Mouse (Mus musculus): ENCODE data around the gene Agrp. TPM values are rescaled to one million over a fixed set of nuclear protein-coding genes. Genes with fewer than 3 reads are reported as not detected.
"Not testable (repeated sequence)": the region's sequence is repeated elsewhere in the genome, so short reads cannot be mapped to it uniquely, and the experiment has no call there.

The Agrp gene
- total RNA-seq, 2 experiments from 2014 or later, result not detected

DNA sequence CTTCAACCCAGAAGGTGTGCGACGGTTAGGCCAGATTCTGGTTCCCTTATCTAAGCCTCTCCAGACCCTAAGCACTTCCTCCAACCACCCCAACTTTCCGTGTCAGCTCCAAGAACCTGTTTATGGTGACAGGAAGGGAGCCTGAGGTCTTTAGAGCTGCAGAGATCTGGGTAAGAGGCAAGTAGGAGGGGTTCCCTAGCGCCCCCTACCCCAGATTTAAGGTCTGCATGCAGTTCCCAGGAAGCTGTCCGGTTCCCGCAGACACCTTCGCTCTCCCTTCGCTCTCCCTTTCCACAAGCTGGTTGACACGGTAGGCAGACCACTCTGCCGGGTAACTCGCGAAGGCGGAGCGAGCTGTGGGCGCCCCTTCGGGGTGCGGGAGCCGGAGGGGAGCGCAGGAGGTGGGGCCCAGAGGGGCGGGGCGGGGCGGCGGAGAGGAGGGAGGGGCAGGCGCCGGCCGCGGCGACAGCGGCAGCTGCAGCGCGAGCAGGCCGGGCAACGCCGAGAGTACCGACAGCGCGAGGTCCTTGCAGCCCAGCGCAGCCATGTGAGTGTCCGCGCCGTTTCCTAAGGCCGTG is 32.3 kb downstream of the Agrp start, which contains the start of gene Ripor1:
TSS of gene Ripor1 (plus strand) at position 452 of the 578 bp plus-strand sequence.
- ATAC-seq (replicated peaks; ENCODE audit: poor library complexity, severe bottlenecking), result peak; percentile 54

GRCm38 (mm10) chr8:105602540-105602939 is 34.7 kb downstream of the Agrp start:
- ATAC-seq (replicated peaks; ENCODE audit: poor library complexity, severe bottlenecking), result not testable (repeated sequence)

DNA sequence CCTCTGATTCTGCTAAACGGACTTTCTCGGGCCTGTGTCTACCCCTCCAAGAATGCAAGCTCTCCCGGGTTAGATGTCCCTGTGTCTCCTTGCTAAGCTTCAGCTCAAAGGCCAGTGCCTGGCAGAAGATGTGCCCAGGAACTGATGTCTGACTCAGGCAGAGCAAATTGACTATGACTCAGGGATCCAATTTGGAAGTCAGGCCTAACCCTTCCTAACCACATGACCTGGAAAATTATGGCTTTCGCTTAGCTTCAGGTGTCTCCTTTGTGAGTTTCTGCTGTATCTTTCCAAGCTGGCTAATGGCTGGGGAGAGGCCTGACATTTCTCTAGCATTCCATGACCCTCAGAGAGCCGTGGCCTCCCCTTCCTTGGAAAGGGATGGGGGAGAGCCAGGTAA is 35.9 kb downstream of the Agrp start:
- ATAC-seq (replicated peaks; ENCODE audit: poor library complexity, severe bottlenecking), result no peak

DNA sequence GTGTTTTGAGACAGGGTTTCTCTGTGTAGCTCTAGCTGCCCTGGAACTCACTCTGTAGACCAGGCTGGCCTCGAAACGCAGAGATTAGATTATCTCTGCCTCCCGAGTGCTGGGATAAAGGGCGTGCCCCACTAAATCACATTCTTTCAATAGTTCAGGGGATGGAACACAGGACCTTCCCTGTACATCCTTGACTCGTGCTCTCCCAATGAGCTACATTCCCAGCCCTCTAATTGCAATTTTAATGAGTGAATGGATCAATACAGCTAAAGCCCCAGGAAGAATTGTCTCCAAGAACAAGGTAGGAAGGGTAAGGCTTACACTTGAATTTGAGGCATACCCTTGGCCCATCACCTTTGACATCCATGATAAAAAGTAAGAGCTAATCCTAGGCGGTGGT is 38.4 kb downstream of the Agrp start:
- no peak for ATAC-seq (replicated peaks; ENCODE audit: poor library complexity, severe bottlenecking)

DNA sequence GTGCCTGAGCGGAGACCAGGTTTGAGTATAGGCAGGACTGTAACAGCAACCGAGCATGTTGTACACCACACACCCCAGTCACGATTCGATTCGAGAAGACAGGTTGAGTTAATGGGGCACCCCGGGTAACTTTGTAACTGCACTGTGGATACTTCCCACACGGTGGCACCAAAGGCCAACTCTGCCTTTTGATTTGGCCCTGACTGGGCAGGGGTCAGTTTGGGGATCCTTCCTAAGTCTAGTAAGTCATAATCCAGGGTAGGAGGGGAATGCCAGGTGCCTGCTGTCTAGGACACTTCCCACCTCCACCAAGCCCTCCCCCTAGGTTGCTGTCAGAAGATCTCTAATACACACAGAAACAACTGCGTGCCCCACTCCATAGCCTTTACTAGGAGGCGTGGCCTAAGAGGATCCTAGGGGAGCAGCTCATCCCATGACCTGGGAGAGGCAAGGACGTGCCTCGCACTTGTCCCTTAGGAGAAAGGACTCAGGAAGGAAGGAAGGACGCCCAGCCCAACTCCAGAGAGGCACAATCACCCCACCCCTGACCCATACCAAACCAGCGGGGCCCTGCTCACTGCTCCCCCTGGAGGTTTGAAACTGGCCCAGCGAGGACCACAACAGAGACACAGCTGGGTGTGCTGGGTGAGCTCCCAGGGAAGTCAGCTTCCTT is 40.7 kb downstream of the Agrp start:
- ATAC-seq (replicated peaks; ENCODE audit: poor library complexity, severe bottlenecking), result peak; percentile 93

- ATAC-seq (replicated peaks; ENCODE audit: poor library complexity, severe bottlenecking), result no peak
Observed at GRCm38 (mm10) chr8:105594451-105595242, 42.5 kb downstream of the Agrp start.

DNA sequence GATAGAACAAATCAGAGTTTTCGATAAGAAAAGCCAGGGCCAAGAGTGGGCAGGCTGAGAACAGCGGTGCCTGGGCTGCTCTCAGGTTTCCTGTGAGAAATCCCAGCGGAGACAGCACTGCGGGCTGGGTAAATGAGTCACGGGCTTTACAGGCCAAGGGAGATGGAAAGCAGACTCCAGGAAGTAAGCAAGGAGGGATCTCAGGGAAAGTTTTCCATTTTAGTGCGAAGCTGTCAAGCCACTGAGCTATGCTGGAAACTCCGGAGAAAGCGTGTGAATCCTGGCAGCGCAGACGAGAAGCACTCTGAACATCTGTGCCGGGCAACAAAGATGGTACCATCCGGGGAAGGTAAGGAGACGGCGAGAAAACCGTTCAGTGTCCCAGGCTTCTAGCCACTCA is 43.3 kb downstream of the Agrp start:
- ATAC-seq (replicated peaks; ENCODE audit: poor library complexity, severe bottlenecking), result no peak

DNA sequence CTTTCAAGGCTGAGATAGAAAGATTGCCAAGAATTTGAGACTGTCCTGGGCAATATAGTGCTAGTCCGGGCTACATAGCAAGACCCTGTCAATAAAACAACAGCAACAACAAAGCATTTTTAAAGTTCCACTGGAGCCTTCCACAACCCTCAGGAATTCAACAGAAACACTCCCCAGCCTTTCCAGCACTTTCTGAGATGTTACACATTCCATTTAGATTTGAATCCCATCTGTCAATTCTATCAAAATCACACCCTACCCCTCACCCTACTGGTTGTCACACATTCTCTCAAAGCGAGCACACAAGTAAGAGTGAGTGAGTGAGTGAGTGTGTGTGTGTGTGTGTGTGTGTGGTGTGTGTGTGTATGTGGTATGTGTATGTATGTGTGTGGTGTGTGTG is 44.8 kb downstream of the Agrp start:
- ATAC-seq (replicated peaks; ENCODE audit: poor library complexity, severe bottlenecking), result no peak

GRCm38 (mm10) chr8:105579719-105580118 is 57.5 kb downstream of the Agrp start:
- ATAC-seq (replicated peaks; ENCODE audit: poor library complexity, severe bottlenecking), result no peak

DNA sequence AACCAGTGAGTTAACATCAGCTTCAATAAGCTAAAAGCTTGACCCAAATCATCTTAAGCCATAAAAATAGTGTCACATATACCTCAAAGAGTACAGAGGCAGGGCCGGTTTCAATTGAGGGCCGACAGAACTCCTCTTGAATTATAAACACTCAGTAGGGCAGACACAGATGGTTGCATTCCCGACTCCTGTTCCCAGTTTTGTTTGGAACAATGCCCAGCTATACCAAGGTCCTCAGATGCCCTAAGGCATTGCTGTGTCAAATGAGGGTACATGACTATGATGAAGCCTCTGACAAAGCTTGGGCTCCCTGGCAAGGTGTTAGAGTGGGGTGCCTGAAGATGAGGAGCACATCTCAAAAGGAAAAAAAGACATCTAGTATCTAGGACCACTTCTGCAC is 61.7 kb downstream of the Agrp start:
- ATAC-seq (replicated peaks; ENCODE audit: poor library complexity, severe bottlenecking), result no peak

GRCm38 (mm10) chr8:105574741-105575140 is 62.5 kb downstream of the Agrp start:
- ATAC-seq (replicated peaks; ENCODE audit: poor library complexity, severe bottlenecking), result no peak

DNA sequence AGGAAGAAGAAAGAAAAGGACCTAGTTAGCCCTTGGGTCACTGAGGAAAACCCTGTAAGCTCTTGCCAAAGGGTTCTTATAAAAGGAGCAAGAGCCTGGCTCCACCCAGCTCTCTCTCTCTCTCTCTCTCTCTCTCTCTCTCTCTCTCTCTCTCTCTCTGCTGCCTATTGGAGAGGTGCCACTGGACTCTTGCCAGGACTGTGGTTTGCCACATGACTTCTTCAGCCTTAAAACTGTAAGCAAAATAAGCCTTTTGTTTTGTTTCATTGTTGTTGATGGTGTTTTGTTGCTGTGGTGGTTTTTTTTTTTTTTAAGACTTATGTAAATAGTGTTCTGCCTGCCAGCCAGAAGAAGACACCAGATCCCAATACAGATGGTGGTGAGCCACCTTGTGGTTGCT is 63.8 kb downstream of the Agrp start:
- peak; percentile 30; the same call in 1 of the 2 replicates for ATAC-seq (replicated peaks; ENCODE audit: poor library complexity, severe bottlenecking)

- no peak for ATAC-seq (replicated peaks; ENCODE audit: poor library complexity, severe bottlenecking)
Observed at GRCm38 (mm10) chr8:105571810-105572209, 65.4 kb downstream of the Agrp start.

- ATAC-seq (replicated peaks; ENCODE audit: poor library complexity, severe bottlenecking), result peak; percentile 43
Observed at GRCm38 (mm10) chr8:105566703-105567595, 70.2 kb downstream of the Agrp start.

GRCm38 (mm10) chr8:105565952-105566702 is 71.1 kb downstream of the Agrp start, which contains the start of gene Atp6v0d1:
TSS of gene Atp6v0d1 (minus strand) at chr8:105566047.
- peak; percentile 81 for ATAC-seq (replicated peaks; ENCODE audit: poor library complexity, severe bottlenecking)

GRCm38 (mm10) chr8:105565401-105565881 is 71.8 kb downstream of the Agrp start:
- ATAC-seq (replicated peaks; ENCODE audit: poor library complexity, severe bottlenecking), result 0 out of 2 replicates have a peak, but pooled peaks have one; percentile 11

DNA sequence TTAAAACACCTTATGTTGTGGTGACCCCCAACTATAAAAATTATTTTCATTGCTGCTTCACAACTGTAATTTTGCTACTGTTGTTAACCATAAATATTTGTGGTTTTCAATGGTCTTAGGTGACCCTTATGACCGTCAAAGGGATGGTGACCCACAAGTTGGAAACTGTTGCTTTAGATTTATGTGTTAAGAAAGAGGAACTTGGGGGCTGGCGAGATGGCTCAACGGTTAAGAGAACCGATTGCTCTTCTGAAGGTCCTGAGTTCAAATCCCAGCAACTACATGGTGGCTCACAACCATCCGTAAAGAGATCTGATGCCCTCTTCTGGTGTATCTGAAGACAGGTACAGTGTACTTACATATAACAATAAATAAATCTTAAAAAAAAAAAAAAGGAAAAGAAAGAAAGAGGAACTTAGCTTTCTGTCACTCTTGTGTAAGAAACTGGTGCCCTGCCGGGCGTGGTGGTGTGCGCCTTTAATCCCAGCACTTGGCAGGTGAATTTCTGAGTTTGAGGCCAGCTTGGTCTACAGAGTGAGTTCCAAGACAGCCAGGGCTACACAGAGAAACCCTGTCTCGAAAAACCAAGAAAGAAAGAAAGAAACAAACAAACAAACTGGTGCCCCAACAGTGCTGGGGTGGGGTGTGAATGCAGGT is 72.5 kb downstream of the Agrp start:
- not testable (repeated sequence) for ATAC-seq (replicated peaks; ENCODE audit: poor library complexity, severe bottlenecking)

DNA sequence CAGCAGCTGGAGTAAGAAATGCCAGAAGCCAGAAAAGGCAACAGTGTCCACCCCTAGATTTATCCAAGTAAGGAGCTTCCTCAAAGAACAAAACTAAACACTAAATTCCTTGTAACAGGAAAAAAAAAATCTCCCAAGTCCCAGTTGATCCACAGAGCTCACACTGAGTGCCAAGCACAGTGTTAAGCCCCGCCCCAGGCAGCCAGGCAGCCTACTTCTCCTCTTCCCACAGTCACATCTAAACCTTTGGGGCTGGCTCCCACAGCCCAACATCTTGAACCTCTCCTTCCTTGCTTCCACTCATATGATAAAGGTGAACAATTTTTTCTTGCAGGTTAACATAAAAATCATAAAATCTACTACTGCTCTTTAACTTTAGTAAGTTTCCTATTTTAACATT is 73.3 kb downstream of the Agrp start:
- no peak for ATAC-seq (replicated peaks; ENCODE audit: poor library complexity, severe bottlenecking)

- no peak for ATAC-seq (replicated peaks; ENCODE audit: poor library complexity, severe bottlenecking)
Observed at GRCm38 (mm10) chr8:105562863-105563262, 74.3 kb downstream of the Agrp start.

All from granulocyte monocyte progenitor cell, adult 5-6 weeks (primary cell).